Mouse (Mus musculus): ENCODE results near the gene Pdcd7.

DNA sequence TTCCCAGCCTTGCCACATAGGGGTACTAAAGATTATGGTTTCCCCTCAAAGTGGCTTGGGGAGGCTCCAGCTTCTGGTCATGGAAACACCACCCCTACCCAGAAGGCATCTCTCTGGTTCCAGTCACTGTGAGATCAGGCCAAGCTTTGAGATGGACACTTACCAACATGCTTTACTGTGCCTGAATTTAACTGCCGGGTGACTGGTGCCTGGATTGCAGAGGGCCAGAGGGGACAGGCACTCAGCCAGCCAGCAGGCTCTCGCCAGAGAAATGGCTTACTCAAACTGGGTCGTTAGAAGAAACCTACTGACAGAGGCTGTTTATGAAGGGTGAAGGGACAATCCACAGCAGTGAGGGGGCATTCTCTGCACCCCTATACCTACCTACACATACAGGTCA is 38.4 kb downstream of the Pdcd7 start:
- no peak for TF ChIP-seq MAFK (IDR thresholded peaks at IDR 0.05; ENCODE audit: insufficient read depth, low read depth, low read length)
- TF ChIP-seq ZNF384 (IDR thresholded peaks at IDR 0.05; ENCODE audit: low read depth, low read length): no peak
- TF ChIP-seq HCFC1 (IDR thresholded peaks at IDR 0.05; ENCODE audit: borderline replicate concordance, insufficient read depth, low read length): no peak
- no peak for TF ChIP-seq ZC3H11A (IDR thresholded peaks at IDR 0.05; ENCODE audit: borderline replicate concordance, low read depth, low read length)
- no peak for TF ChIP-seq CHD2 (IDR thresholded peaks at IDR 0.05; ENCODE audit: low read depth, low read length)
